18 mouse cellular contexts compared by ENCODE assay signal in the genomic region with DNA sequence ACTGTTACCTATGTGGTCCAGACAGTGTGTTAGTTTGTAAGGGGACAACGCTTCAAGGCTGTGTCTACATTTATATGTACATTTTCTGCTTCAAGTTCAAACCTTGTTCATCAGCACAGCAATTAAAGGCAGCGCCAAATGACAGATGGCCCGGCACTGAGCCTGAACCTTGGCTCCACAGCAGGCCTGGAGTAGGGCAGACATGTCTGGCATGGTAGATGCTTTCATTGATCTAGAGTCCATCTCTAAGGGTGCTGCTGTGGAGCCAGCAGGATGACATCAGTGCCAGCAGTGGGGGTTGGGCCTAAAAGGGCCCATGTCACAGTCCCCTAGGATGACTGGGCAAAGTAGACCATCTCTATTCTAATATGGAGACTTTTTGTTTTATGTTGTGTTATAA.
DNase-seq lines count a peak whose midpoint lies in the region; ATAC-seq and TF ChIP-seq lines count a peak whose summit lies in the region.
"Had no signal": no experiment of that assay in that cellular context is flagged by ENCODE, and none has a peak within 500 bp of the region (broad histone marks: within the 10 kb centered on the region; RNA-seq: fewer than 3 reads in every experiment).

No protein-coding gene starts in this region.

- H3K9me3 ChIP-seq in hindbrain, embryonic 15.5 days, result no peaks in the 10 kb centered on the region
- no peaks in the 10 kb centered on the region for H3K9me3 ChIP-seq in hindbrain, embryonic 13.5 days
- H3K9me3 ChIP-seq: embryonic facial prominence, embryonic 13.5 days; heart, embryonic 13.5 days; stomach, embryonic 15.5 days had no signal

- no peak for TF ChIP-seq CTCF in liver, adult 2 months (IDR thresholded peaks at IDR 0.05; ENCODE audit: low read depth, low read length)

- H3K4me2 ChIP-seq in hindbrain, embryonic 15.5 days, result no peak overlapping the region
- H3K4me2 ChIP-seq in hindbrain, embryonic 13.5 days, result no peak overlapping the region
- H3K4me2 ChIP-seq: embryonic facial prominence, embryonic 13.5 days; heart, embryonic 13.5 days; stomach, embryonic 15.5 days had no signal

- H3K27me3 ChIP-seq in hindbrain, embryonic 15.5 days, result no peaks in the 10 kb centered on the region
- H3K27me3 ChIP-seq in hindbrain, embryonic 13.5 days, result no peaks in the 10 kb centered on the region
- no peaks in the 10 kb centered on the region for H3K27me3 ChIP-seq in liver, adult 2 months (ENCODE audit: control insufficient read depth, insufficient read depth, low read length)
- H3K27me3 ChIP-seq: stomach, embryonic 15.5 days had no signal

- peak; percentile 27; the same call in 1 of the 2 replicates for ATAC-seq in hindbrain, embryonic 15.5 days (ENCODE audit: low FRiP score, low read depth)
- ATAC-seq in hindbrain, embryonic 13.5 days (ENCODE audit: low FRiP score), result no peak
- ATAC-seq: inflammation-experienced regulatory T-cells, adult 6 months had no signal

- WGBS in hindbrain, embryonic 15.5 days, result 69% methylated on average over 3 of the region's 3 CpGs
- 74% methylated on average over 3 of the region's 3 CpGs for WGBS in hindbrain, embryonic 13.5 days
- 69% methylated on average over 3 of the region's 3 CpGs for WGBS in liver, adult 2 months

- peaks cover 43% of the 10 kb centered on the region for H3K4me1 ChIP-seq in hindbrain, embryonic 15.5 days (replicated peaks)
- H3K4me1 ChIP-seq in hindbrain, embryonic 13.5 days (replicated peaks), result peaks cover 44% of the 10 kb centered on the region
- H3K4me1 ChIP-seq in liver, adult 2 months (ENCODE audit: control insufficient read depth, insufficient read depth, low read length), result no peaks in the 10 kb centered on the region
- H3K4me1 ChIP-seq: embryonic facial prominence, embryonic 13.5 days; stomach, embryonic 15.5 days had no signal

- H3K79me2 ChIP-seq in liver, adult 2 months (ENCODE audit: control insufficient read depth, insufficient read depth, low read length), result no peaks in the 10 kb centered on the region

- no peak for TF ChIP-seq POLR2A in liver, adult 2 months (IDR thresholded peaks at IDR 0.05; ENCODE audit: extremely low read depth, insufficient read depth, low read length)

- H3K4me3 ChIP-seq in hindbrain, embryonic 15.5 days, result no peak overlapping the region
- H3K4me3 ChIP-seq in hindbrain, embryonic 13.5 days, result no peak overlapping the region
- H3K4me3 ChIP-seq in liver, adult 2 months (ENCODE audit: insufficient read depth, low read depth, low read length), result no peak overlapping the region
- H3K4me3 ChIP-seq: embryonic facial prominence, embryonic 13.5 days; heart, embryonic 13.5 days; myocyte; stomach, embryonic 15.5 days had no signal

- no peaks in the 10 kb centered on the region for H3K36me3 ChIP-seq in hindbrain, embryonic 15.5 days
- no peaks in the 10 kb centered on the region for H3K36me3 ChIP-seq in hindbrain, embryonic 13.5 days
- no peaks in the 10 kb centered on the region for H3K36me3 ChIP-seq in liver, adult 2 months (ENCODE audit: control insufficient read depth, insufficient read depth, low read length)
- H3K36me3 ChIP-seq: embryonic facial prominence, embryonic 13.5 days; heart, embryonic 13.5 days; stomach, embryonic 15.5 days had no signal

- H3K27ac ChIP-seq in hindbrain, embryonic 15.5 days (replicated peaks), result no peak overlapping the region
- no peak overlapping the region for H3K27ac ChIP-seq in hindbrain, embryonic 13.5 days
- H3K27ac ChIP-seq in liver, adult 2 months (replicated peaks; ENCODE audit: insufficient read depth, low read depth, low read length), result no peak overlapping the region
- H3K27ac ChIP-seq: embryonic facial prominence, embryonic 13.5 days; heart, embryonic 13.5 days; stomach, embryonic 15.5 days had no signal

- peak; percentile 27 for DNase-seq in liver, adult 2 months (ENCODE audit: extremely low read depth, low read depth, low spot score)
- DNase-seq in liver, result no peak
- peak; percentile 87 for DNase-seq in cerebellum, adult 9-10 months
- no peak for DNase-seq in right cerebral cortex, postnatal 25 days
- no peak for DNase-seq in lung, postnatal 10 days
- DNase-seq: heart, adult 18-20 months; heart, postnatal 36 days; kidney, adult 8-10 months; kidney, postnatal 25 days; midbrain, embryonic 14.5 days; right cerebral cortex, postnatal 14 days had no signal

- H3K9ac ChIP-seq in hindbrain, embryonic 15.5 days, result no peak overlapping the region
- no peak overlapping the region for H3K9ac ChIP-seq in hindbrain, embryonic 13.5 days
- no peak overlapping the region for H3K9ac ChIP-seq in liver, adult 2 months (ENCODE audit: low read depth, low read length)
- H3K9ac ChIP-seq: embryonic facial prominence, embryonic 13.5 days; heart, embryonic 13.5 days; stomach, embryonic 15.5 days had no signal

Comparison
In these comparisons a context has a peak if more than half of its experiments do, and no peak if none do; other contexts are left out.
1. DNase-seq: peak in liver, adult 2 months (single experiment) and cerebellum, adult 9-10 months (single experiment); none in liver (single experiment), right cerebral cortex, postnatal 25 days (single experiment) and lung, postnatal 10 days (single experiment).